Mouse (Mus musculus) lung, postnatal 0 days (tissue): ENCODE measurements around the gene Atg7.
"Not testable (repeated sequence)": the region's sequence is repeated elsewhere in the genome, so short reads cannot be mapped to it uniquely, and the experiment has no call there.

Experiments
- CTCF ChIP-seq: IDR thresholded peaks from 2 replicates; pipeline ENCODE4 v1.5.1; 2016; ENCODE audit warnings: antibody characterized with exemption, mild to moderate bottlenecking
- EP300 ChIP-seq: IDR thresholded peaks from 2 replicates; pipeline ENCODE4 v1.6.1; 2016; ENCODE audit warnings: antibody characterized with exemption, mild to moderate bottlenecking, control low read depth

DNA sequence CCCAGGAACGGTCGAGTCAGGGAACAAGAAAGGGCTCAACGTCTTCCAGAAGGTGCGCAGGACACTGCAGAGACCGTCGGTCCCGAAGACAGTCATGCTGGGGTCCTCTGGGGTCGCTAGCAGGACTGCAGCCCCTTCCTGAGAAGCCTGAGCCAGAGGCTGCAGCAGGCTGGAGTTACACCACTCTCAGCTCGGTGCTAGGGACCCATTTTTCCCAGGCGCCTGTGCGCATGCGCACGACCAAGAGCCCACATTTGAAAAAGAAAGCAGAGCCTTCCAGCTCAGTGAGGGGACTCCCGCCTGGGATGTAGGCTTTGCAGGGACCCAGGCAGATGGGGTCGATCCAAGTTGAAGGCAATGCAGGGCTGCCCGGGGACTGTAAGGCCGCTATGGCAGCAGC is 28.8 kb upstream of the Atg7 start:
- TF ChIP-seq CTCF, EP300: not testable (repeated sequence)
